Mouse (Mus musculus): ENCODE measurements around the gene Slc35g3.

- TF ChIP-seq CTCF (IDR thresholded peaks at IDR 0.05; ENCODE audit: control insufficient read depth, insufficient read depth, insufficient replicate concordance, low read depth, low read length) (no peak), POLR2A (IDR thresholded peaks at IDR 0.05; ENCODE audit: control insufficient read depth, low read depth, low read length) (no peak)
Measured at GRCm38 (mm10) chr11:69797924-69798323, 36.2 kb upstream of the Slc35g3 start.

All from testis, adult 2 months (tissue).